Mouse (Mus musculus) R1 (cell line): ENCODE measurements around the gene Tmem115.

ENCODE experiments used
- DNase-seq: peaks from one replicate; pipeline ENCODE4 v3.0.0-alpha.2; 2018; ENCODE audit warnings: low read depth, low spot score

Gene Tmem115

DNA sequence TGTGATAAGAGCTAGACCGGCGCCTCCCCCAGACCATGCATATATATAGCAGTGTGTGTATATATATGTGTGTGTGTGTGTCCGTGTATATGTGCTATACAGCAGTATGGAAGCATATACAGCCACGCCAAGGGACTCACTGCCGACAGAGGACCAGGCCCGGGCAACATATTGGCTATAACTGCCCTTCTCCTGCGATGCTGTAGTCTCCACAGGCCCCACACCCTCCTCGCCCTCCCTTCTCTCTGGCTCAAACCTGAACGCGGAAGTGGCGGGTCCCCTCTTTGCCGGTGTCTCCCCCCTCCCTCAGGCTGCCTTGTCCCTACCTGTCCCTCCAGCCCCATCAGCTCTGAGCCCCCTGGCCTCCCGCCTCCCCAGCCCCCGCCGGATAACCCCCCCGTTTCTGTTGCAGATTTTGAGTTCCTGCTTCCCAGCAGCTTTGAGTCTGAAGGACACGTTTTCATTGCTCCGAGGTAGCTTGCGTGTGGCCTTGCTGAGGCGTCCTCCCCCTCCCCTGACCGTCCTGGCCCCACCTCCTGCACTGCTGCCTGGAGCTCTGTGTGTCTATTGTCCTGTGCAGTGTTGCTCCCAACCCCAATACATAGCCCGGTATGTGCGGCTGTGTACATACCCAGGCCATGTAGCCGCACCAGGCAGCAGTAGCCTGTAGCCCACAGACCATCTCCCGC is 11.9 kb upstream of the Tmem115 start:
- peak; percentile 68 for DNase-seq

DNA sequence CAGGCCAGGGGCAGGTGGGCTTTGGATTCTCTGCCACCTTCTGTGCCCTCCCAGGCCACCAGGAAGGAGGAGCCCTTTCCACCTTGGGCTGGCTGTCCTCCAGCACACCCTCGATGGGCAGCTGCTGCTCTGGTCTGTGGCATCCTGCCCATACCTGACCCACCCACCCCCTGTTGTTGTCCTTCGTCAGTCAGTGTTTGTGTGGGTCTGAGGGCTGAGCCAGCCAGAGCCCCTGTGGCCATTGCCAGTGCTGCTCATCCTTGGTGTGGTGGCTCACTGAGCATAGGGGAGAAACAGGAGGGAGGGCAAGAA is 11.4 kb upstream of the Tmem115 start:
- DNase-seq = no peak

DNA sequence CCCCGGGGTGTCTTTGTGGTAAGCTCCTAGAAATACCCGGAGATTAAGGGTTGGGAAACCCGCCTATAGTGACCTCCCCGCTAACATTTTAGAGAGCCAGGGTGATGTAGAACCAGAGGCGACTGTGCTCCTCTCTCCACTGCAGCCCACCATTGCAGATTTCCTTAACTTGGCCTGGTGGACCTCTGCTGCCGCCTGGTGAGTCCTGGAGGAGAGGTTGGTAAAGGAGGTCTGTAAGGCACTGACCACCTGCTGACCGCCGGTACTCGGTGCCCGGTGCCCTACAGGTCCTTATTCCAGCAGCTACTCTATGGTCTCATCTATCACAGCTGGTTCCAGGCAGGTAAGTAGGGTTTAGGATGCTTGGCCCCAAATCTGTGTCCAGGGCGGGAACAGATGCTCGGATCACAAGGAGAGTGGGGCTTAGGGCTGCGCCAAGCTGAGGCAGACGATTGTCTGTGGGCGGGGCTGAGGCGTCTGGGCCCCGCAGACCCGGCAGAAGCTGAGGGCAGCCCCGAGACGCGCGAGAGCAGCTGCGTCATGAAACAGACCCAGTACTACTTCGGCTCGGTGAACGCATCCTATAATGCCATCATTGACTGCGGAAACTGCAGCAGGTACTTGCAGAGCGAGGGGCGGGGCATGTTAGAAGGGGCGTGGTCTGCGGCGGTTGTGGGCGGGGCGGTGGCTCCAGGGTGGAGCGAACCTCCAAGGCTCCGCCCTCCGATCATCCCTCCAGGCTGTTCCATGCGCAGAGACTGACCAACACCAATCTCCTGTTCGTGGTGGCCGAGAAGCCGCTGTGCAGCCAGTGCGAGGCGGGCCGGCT is 7.3 kb upstream of the Tmem115 start:
- DNase-seq = peak; percentile 87

DNA sequence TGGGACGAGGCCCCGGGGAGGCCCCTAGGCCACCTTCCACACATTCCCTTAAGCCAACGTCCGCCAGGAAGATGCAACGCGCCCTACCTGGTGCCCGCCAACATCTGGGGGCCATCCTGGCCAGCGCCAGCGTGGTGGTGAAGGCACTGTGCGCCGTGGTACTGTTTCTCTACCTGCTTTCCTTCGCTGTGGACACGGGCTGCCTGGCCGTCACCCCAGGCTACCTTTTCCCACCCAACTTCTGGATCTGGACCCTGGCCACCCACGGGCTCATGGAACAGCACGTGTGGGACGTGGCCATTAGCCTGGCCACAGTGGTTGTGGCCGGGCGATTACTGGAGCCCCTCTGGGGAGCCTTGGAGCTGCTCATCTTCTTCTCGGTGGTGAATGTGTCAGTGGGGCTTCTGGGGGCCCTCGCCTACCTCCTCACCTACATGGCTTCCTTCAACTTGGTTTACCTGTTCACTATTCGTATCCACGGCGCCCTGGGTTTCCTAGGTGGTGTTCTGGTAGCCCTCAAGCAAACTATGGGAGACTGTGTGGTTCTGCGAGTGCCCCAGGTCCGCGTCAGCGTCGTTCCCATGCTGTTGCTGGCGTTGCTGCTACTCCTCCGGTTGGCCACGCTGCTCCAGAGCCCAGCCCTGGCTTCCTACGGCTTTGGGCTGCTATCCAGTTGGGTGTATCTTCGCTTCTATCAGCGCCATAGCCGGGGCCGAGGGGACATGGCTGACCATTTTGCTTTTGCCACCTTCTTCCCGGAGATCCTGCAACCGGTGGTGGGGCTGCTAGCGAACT is 860 bp downstream of the Tmem115 start:
- no peak for DNase-seq

DNA sequence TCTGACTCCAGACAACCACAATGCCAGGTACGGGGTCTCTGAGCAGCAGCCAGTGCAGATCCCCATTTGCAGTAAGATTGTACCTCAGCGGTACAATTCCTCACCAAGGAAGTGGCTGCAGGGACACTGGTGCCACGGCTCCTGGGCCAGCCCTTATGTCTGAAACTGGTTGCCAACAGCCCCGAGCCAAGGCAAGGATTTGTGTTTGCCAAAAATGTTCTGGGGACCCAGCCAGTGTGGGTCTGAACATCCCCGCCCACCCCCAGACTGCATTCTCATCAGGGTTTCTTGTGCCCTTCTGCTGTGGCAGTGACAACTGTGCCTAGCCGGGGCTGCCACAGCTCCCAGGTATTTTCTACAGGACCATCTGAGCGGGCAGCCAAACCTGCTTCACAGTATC is 4.5 kb downstream of the Tmem115 start:
- DNase-seq = no peak

DNA sequence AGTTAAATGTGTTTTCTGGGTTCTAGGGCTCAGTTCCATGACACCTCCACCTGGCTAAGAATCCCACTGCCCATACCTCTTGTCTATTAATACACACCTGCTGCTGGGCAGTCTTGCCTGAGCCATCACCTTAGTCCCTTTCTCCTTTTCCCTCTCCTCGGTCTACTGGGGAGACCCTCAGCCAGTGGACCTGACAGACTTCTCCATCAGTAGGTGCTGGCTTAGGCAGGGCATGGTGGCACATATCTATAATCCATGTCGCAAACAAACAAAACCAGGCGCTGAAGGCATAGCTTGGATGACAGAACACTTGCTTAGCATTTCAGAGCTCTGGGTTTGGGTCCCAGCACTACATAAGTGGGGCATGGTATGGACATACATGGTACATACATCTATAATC is 5.0 kb downstream of the Tmem115 start:
- no peak for DNase-seq

DNA sequence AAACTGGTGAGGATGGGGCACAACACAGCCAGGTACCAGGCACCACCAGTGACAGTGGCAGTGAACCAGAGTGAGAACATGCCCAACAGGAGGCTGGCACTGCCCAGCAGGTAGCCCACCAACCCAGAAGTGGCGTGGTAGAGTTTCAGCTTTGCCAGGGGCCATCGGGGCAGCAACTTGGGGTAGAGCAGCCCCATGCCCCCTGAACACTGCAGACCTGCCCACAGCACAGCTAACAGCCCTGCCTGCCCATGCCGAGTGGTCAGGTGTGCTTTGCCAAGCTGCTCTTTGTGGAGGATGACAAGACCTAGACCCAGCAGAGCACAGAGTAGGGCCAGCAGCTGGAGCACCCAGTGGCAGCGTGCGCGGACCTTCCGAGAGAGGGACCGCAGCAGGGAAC is 6.2 kb downstream of the Tmem115 start:
- DNase-seq = no peak

DNA sequence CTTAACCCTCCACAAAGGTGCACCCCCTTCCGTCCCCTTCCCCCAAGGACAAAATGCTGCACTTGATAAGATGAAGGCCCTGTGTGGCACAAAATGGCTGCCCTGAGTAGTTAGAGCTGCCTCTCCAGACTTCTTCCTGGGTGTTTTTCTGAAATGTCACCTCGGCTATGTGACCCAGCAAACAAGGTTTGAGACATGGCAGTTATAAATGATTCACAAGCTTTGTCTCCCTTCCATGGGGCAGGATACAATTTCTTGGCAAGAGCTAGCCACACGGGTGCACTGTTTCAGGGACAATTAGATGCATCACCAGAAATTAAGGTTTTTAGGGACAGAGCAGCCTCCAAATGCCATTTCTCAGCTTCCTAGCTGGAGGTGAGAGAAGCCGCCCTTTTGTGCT is 6.7 kb downstream of the Tmem115 start:
- DNase-seq = no peak

DNA sequence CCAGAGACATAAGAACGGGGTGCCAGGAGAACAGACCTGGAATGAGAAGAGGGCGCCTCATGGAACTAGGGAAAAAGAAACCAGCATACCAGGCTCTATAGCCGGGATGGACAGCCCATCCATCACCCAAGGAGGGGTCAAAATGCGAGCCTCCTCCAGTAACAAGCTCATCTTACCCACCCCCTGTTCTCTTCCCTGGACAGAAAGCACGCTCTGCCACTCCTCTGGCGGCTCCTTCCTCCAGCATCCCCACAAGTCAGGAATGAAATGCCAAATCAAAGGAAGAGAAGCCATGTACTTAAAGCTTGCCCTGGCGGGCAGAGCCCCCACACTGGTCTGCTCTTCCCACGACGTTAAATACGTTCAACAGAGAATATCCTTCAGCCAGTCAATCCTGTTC is 7.3 kb downstream of the Tmem115 start:
- DNase-seq = no peak

DNA sequence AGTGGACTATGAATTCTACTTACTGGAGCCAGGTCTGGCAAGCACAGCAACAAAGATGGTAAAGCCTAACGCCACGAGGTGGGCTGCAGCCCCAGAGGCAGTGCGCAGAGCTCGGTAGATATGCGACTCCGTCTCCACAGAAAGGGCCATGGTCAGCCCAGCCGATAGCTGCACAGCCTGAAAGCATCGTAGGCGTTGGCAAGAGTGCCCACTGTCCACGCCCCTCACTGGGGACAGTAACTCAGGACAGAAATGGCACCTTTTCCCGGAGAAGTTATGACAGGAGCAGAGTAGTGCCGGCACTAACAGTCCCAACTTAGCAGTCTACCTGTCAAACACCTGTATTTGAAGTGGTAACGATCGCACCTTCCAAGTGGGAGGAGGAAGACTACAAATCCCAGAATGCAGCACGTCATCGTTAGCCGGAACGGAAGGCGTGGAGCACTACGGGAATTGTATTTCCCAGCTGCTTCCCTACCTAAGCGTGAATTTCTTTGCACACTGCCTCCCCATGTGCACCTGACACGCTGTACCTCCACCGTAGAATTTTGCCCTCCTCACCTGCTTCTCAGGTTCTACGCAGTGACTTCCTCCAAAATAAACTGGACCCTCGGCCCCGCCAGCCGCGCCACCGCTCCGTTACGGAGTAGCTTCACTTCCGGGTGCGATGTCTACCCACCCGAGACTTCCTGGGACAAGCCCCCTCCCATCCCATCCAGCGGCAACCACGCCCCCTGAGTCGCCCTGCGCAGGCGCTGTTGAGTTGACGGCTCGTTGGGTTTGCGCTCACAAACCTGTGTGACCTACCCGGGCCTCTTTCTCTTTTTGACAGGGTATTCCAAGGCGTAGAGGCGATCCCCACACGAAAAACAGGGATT is 8.0 kb downstream of the Tmem115 start, which contains the start of the genes Cyb561d2 and Nprl2:
TSS of gene Cyb561d2 (minus strand) at position 720 of the 878 bp plus-strand sequence.
TSS of gene Nprl2 (plus strand) at position 753 of the 878 bp plus-strand sequence.
- peak; percentile 97 for DNase-seq

DNA sequence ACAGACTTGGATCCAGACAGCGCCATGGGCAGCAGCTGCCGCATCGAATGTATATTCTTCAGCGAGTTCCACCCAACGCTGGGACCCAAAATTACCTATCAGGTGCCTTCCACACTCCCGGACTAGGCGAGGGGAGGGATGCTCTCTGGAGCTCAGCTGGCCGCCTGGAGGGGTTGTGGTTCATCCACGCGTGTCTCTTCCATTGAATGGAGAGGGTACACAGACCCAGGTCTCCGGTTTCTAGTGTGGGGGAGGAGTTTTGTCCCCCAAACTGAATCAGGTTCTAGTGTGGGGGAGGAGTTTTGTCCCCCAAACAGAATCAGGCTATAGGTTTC is 8.6 kb downstream of the Tmem115 start:
- DNase-seq = no peak

DNA sequence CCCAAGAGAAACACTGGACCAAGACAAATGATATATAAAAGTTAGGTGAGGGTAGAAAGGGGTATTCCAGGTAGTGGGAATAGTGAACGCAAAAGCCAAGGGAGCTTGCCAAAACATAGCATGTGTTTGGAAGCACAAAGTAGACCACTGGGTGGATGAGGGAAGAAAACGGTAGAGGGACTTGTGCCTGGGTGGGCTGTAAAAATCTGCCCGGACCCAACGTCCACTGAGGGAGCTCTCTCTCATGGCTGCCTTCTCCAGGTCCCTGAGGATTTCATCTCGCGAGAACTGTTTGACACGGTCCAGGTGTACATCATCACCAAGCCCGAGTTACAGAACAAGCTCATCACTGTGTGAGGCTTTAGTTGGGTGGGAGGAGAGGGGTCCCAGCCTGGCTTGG is 9.0 kb downstream of the Tmem115 start:
- DNase-seq = peak; percentile 58

DNA sequence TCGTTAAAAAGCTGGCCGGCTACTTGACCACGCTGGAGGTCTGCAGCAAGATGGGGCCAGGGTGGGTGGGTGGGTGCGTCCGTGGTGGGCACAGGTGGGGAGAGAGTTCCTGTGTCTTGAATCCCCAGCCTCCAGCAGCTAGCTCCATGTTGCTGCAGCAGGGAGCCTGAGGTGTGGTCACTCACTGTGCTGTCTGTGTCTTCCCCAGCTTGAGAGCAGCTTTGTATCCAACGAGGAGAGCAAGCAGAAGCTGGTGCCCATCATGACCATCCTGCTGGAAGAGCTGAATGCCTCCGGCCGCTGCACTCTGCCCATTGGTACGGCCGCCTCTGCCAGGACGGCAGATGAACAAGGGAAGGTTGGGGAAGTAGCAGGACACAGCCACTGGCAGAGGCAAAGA is 9.6 kb downstream of the Tmem115 start:
- no peak for DNase-seq

DNA sequence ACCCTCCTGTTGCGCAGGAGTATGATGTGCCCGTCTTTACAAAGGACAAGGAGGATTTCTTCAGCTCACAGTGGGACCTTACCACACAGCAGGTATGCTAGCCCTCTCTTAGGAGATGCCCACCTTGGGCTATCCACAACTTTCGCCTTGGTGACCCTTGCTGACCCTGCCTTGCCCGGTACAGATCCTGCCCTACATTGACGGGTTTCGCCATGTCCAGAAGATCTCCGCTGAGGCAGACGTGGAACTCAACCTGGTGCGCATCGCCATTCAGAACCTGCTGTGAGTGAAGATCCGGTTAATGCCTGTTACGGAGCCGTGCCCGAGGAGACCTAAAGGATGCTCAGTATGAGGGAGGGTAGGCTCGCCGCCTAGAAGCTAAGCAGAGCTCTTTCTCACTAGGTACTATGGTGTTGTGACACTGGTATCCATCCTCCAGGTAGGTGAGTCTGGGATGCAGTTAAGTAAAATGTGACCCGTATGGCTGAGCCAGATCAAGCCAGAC is 10.5 kb downstream of the Tmem115 start:
- DNase-seq = no peak

DNA sequence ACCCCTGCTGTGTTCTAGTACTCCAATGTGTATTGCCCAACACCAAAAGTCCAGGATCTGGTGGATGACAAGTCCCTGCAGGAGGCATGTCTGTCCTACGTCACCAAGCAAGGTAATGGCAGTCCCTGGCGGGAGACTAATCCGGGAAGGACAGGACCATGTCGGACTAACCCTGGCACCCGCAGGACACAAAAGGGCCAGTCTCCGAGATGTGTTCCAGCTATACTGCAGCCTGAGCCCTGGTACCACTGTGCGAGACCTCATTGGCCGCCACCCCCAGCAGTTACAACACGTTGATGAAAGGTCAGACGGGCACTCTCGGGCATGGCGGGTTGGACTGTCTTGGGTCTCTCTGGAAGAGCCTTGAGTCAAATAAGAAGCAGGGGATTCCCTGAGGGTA is 11.0 kb downstream of the Tmem115 start:
- no peak for DNase-seq

DNA sequence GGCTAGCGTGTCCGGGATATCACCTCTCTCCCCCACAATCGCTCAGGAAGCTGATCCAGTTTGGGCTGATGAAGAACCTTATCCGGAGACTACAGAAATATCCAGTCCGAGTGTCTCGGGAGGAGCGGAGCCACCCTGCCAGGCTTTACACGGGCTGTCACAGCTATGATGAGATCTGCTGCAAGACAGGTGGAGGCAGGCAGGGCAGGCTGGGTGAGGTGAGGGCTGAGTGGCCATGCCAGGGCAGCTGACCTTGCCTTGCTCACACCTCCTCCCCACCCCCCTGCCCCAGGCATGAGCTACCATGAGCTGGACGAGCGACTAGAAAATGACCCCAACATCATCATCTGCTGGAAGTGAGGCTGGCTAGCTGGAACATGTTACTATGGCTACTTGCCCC is 11.5 kb downstream of the Tmem115 start:
- DNase-seq = no peak

DNA sequence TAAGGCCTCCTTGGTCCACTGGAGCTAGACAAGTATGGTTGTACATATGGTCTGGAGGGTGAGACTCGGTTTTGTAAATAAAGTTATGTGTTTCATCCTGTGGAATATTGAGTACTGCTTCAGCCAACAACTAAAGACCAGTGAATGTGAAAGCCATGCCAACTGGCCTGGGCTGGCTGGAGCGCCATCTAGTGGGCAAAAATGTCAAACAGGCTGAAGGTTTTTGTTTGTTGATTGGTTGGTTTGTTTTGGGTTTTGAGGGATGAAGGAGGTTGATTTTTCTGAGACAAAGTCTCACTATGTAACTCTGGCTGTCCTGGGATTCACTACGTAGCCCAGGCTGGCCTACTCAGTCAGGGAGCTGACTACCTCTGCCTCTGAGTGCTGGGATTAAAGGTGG is 11.9 kb downstream of the Tmem115 start:
- peak; percentile 80 for DNase-seq

DNA sequence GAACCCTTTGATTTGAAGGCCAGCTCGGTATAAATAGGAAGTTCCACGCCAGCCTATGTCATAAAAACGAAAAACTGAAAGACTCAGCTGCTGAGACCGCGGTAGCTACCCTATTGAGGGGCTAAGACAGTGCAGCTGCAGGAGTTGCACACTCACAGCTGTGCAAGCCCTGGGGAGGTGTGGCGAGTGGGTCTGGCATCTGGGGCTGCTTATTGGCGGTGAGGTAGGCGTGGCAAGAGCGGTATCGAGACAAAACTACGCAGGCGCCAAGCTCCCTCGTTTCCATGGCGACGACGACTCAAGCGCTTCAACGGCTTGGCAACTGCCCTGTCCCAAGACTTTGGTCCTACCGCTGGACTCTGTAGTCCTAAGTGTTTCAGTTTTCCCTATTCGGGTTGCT is 13.3 kb downstream of the Tmem115 start, which contains the start of gene Zmynd10:
TSS of gene Zmynd10 (plus strand) at position 273 of the 400 bp plus-strand sequence.
- peak; percentile 94 for DNase-seq

DNA sequence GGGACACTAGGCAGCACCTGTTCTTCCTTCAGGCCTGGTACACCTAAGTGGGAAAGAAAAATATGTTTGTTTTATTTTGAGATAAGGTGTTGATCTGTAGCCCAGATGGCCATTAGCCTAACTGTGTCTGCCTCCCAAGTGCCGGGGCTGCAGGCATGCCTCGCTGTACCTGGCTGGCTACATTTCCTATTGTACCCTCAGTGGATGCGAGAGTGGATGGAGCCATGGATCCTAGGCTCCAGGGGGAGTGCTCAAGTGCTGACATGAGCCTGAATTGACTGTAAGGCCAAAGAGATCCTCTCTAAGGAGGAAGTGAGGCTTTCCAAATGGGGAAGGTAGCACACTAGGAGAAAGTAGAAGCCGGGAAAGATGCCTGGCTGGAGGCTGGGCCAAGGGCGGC is 14.2 kb downstream of the Tmem115 start:
- no peak for DNase-seq

DNA sequence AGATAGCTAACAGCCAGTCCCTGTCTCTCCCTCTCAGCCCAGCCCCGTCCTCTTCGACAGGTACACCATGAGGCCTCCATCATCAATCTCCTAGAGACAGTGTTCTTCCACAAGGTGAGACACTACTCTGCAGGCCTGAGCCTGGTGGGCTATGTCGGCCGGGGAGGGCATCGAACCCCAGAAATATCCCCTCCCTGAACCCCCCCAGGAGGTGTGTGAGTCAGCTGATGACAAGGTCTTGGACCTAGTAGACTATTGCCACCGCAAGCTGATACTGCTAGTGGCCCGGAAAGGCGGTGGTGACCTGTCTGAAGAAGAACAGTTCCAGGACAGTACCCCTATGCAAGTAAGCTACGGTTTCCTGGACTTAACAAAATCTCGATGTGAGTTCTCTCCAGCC is 15.1 kb downstream of the Tmem115 start:
- no peak for DNase-seq
